Mouse (Mus musculus) limb, embryonic 11.5 days (tissue): Measurements from ENCODE around the gene Tfdp1. TPM values are rescaled to one million over a fixed set of nuclear protein-coding genes. Genes with fewer than 3 reads are reported as not detected.

ENCODE experiments used
- ATAC-seq: fragments of 200-750 bp; cut with Nextera tagmentation; 2 replicates; pipeline ENCODE4 v1.8.0; 2017; ENCODE audit warnings: low read depth; ENCODE audit not compliant: insufficient number of reproducible peaks, low FRiP score, low TSS enrichment
- DNase-seq: peaks from one replicate; pipeline ENCODE4 v3.0.0-alpha.2; 2015; ENCODE audit warnings: low spot score
- H3K27ac ChIP-seq: fragments of 300-500 bp; sonication (generic); replicated peaks from 2 replicates; pipeline ENCODE4 v1.5.1; 2014; ENCODE audit warnings: low read depth, mild to moderate bottlenecking, low read length
- H3K27me3 ChIP-seq: fragments of 300-500 bp; sonication (generic); 2 replicates; pipeline ENCODE4 v1.6.1; 2014; ENCODE audit warnings: mild to moderate bottlenecking, low read length, mixed read lengths; ENCODE audit not compliant: control insufficient read depth, insufficient read depth
- H3K36me3 ChIP-seq: fragments of 300-500 bp; sonication (generic); 2 replicates; pipeline ENCODE4 v1.6.1; 2014; ENCODE audit warnings: mild to moderate bottlenecking, low read length, moderate library complexity, mixed read lengths; ENCODE audit not compliant: control insufficient read depth, insufficient read depth
- H3K4me1 ChIP-seq: fragments of 300-500 bp; sonication (generic); 2 replicates; pipeline ENCODE4 v1.6.1; 2014; ENCODE audit warnings: low read length, mixed read lengths; ENCODE audit not compliant: control insufficient read depth, insufficient read depth
- H3K4me2 ChIP-seq: fragments of 300-500 bp; sonication (generic); 2 replicates; pipeline ENCODE4 v1.6.1; 2014; ENCODE audit warnings: low read depth, mild to moderate bottlenecking, moderate library complexity; ENCODE audit not compliant: severe bottlenecking
- H3K4me3 ChIP-seq: fragments of 300-500 bp; sonication (generic); 2 replicates; pipeline ENCODE4 v1.5.1; 2014; ENCODE audit warnings: low read depth, low read length
- H3K9ac ChIP-seq: fragments of 300-500 bp; sonication (generic); 2 replicates; pipeline ENCODE4 v1.6.1; 2014; ENCODE audit warnings: mild to moderate bottlenecking, low read length
- H3K9me3 ChIP-seq: fragments of 300-500 bp; sonication (generic); 2 replicates; pipeline ENCODE4 v1.6.1; 2016; ENCODE audit warnings: low read length; ENCODE audit not compliant: control insufficient read depth
- WGBS: fragments of 180-500 bp; shearing (Covaris S2); extraction: QIAGEN DNeasy Blood & Tissue Kit; methylation state at CpG from one replicate; pipeline ENCODE4 v1.1.7; 2014; 5-methylcytosine and 5-hydroxymethylcytosine counted together
- polyA plus RNA-seq: library from polyadenylated mRNA; unstranded; fragments of >200 nt; fragmentation: Nextera tagmentation; extraction: Ambion mirVana; gene quantifications from 2 replicates; pipeline ENCODE4 v1.2.1, GENCODE M21; 2014

Gene Tfdp1
- polyA plus RNA-seq, 1 experiment from 2014 or later: 196 TPM

- Histone ChIP-seq H3K27ac (no peak overlapping the region), H3K9ac (no peak overlapping the region), H3K9me3 (no peaks in the 10 kb centered on the region), H3K36me3 (no peaks in the 10 kb centered on the region), H3K4me1 (no peaks in the 10 kb centered on the region), H3K27me3 (no peaks in the 10 kb centered on the region), H3K4me3 (no peak overlapping the region), H3K4me2 (no peak overlapping the region)
- WGBS: 90% methylated on average over 2 of the region's 2 CpGs
- ATAC-seq (no peak), DNase-seq (no peak)
These were observed 50.2 kb downstream of the Tfdp1 start for GRCm38 (mm10) chr8:13388744-13389143.

GRCm38 (mm10) chr8:13393869-13394268 is 55.3 kb downstream of the Tfdp1 start:
- H3K4me3 ChIP-seq: no peak overlapping the region
- no peak for ATAC-seq
- H3K4me2 ChIP-seq: no peak overlapping the region
- no peaks in the 10 kb centered on the region for H3K36me3 ChIP-seq
- no peaks in the 10 kb centered on the region for H3K27me3 ChIP-seq
- no peaks in the 10 kb centered on the region for H3K4me1 ChIP-seq
- H3K27ac ChIP-seq: no peak overlapping the region
- no peak for DNase-seq
- no peaks in the 10 kb centered on the region for H3K9me3 ChIP-seq
- no peak overlapping the region for H3K9ac ChIP-seq
- 94% methylated on average over 7 of the region's 7 CpGs for WGBS

- no peaks in the 10 kb centered on the region for H3K4me1 ChIP-seq
- DNase-seq (no peak), ATAC-seq (no peak)
- no peaks in the 10 kb centered on the region for H3K9me3 ChIP-seq
- H3K27me3 ChIP-seq: no peaks in the 10 kb centered on the region
- no peak within 1 kb of the TSS for H3K9ac ChIP-seq
- no peak within 1 kb of the TSS for H3K4me3 ChIP-seq
- no peak within 1 kb of the TSS for H3K27ac ChIP-seq
- WGBS: 80% methylated on average over 5 of the region's 5 CpGs
- no peaks in the 10 kb centered on the region for H3K36me3 ChIP-seq
- no peak within 1 kb of the TSS for H3K4me2 ChIP-seq
These were observed 58.2 kb downstream of the Tfdp1 start, which contains the start of gene Atp4b for GRCm38 (mm10) chr8:13396725-13397124. TSS of gene Atp4b (minus strand) at chr8:13396825.

- 74% methylated on average over 6 of the region's 6 CpGs for WGBS
- no peaks in the 10 kb centered on the region for H3K27me3 ChIP-seq
- H3K4me1 ChIP-seq: no peaks in the 10 kb centered on the region
- H3K9me3 ChIP-seq: no peaks in the 10 kb centered on the region
- H3K36me3 ChIP-seq: no peaks in the 10 kb centered on the region
- H3K9ac ChIP-seq: no peak overlapping the region
- DNase-seq (no peak), ATAC-seq (no peak)
- no peak overlapping the region for H3K4me3 ChIP-seq
- H3K27ac ChIP-seq: no peak overlapping the region
- no peak overlapping the region for H3K4me2 ChIP-seq
These were observed 65.0 kb downstream of the Tfdp1 start for GRCm38 (mm10) chr8:13403517-13403916.

- ATAC-seq: no peak
These were observed 66.1 kb downstream of the Tfdp1 start, which contains the start of gene Grk1 for GRCm38 (mm10) chr8:13404666-13405131. TSS of gene Grk1 (plus strand) at chr8:13405081.

GRCm38 (mm10) chr8:13406011-13406410 is 67.5 kb downstream of the Tfdp1 start:
- DNase-seq (no peak), ATAC-seq (no peak)
- H3K9ac ChIP-seq: no peak overlapping the region
- H3K27ac ChIP-seq: no peak overlapping the region
- H3K27me3 ChIP-seq: no peaks in the 10 kb centered on the region
- no peaks in the 10 kb centered on the region for H3K4me1 ChIP-seq
- no peaks in the 10 kb centered on the region for H3K36me3 ChIP-seq
- no peak overlapping the region for H3K4me2 ChIP-seq
- no peak overlapping the region for H3K4me3 ChIP-seq
- WGBS: 84% methylated on average over 5 of the region's 5 CpGs
- H3K9me3 ChIP-seq: no peaks in the 10 kb centered on the region

More at GRCm38 (mm10) chr8:13404666-13405131, 66.1 kb downstream of the Tfdp1 start, which contains the start of gene Grk1:
- H3K4me1 ChIP-seq: no peaks in the 10 kb centered on the region
- WGBS: 79% methylated on average over 5 of the region's 5 CpGs
- H3K4me2 ChIP-seq: no peak within 1 kb of the TSS
- H3K27ac ChIP-seq: no peak within 1 kb of the TSS
- no peak for DNase-seq
- H3K9ac ChIP-seq: no peak within 1 kb of the TSS
- no peaks in the 10 kb centered on the region for H3K27me3 ChIP-seq
- H3K36me3 ChIP-seq: no peaks in the 10 kb centered on the region
- H3K9me3 ChIP-seq: no peaks in the 10 kb centered on the region
- H3K4me3 ChIP-seq: no peak within 1 kb of the TSS

GRCm38 (mm10) chr8:13411597-13411996 is 73.0 kb downstream of the Tfdp1 start:
- Histone ChIP-seq H3K9me3 (no peaks in the 10 kb centered on the region), H3K36me3 (no peaks in the 10 kb centered on the region), H3K4me2 (no peak overlapping the region), H3K4me3 (no peak overlapping the region), H3K27ac (no peak overlapping the region), H3K4me1 (no peaks in the 10 kb centered on the region), H3K9ac (no peak overlapping the region), H3K27me3 (no peaks in the 10 kb centered on the region)
- DNase-seq (peak; percentile 80), ATAC-seq (no peak)
- 26% methylated on average over 6 of the region's 6 CpGs for WGBS

- H3K4me3 ChIP-seq: no peak overlapping the region
- H3K9me3 ChIP-seq: no peaks in the 10 kb centered on the region
- DNase-seq (peak; percentile 75), ATAC-seq (no peak)
- H3K27me3 ChIP-seq: no peaks in the 10 kb centered on the region
- H3K4me2 ChIP-seq: no peak overlapping the region
- no peaks in the 10 kb centered on the region for H3K4me1 ChIP-seq
- H3K9ac ChIP-seq: no peak overlapping the region
- no peak overlapping the region for H3K27ac ChIP-seq
- 63% methylated on average over 13 of the region's 13 CpGs for WGBS
- H3K36me3 ChIP-seq: no peaks in the 10 kb centered on the region
These were observed 74.5 kb downstream of the Tfdp1 start for GRCm38 (mm10) chr8:13412891-13413558.
